Mouse (Mus musculus) fibroblast of lung, adult 2 months (primary cell): ENCODE results near the gene Dpyd.

Experiments
- DNase-seq: peaks from one replicate; pipeline ENCODE4 v3.0.0-alpha.2; 2011; ENCODE audit warnings: low read depth

Dpyd gene

GRCm38 (mm10) chr3:119361555-119362385 is 799.8 kb downstream of the Dpyd start:
- no peak for DNase-seq

DNA sequence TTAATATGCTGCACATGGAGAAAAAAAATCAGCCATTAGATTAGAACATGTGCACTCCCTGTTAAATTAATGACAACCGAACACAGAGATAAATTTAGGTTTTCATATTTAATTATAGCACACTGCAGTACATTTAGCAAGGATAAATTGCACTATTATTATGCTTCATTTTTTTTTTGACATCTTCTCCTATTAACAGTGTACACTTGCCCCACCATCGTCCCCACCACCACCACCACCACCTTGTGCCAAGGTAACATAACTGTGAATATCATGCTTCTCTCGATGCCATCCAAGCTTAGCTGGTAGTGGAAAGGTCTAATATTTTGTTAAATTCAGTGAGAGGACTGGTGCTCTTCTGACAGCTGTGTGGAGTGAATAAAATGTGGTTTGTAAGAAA is 800.5 kb downstream of the Dpyd start:
- no peak for DNase-seq

DNA sequence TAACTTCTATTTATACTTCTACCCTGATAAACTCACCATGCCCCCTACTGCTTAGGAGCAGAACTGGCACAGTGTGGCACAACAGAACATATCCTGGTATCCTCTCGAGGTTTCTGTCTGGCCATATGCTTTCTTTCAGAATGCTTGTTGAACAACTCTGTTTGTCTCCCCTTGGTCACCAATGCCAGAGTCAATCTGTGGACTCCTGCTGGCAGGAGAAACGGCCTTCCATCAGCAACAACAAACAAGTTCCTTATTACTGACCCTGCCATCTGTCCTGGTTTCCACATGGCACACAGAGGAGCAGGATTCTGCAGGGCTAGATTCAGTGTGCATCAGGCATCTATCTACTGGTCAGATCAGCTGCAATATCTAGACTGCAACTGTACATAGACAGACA is 807.0 kb downstream of the Dpyd start:
- DNase-seq: no peak

- DNase-seq: no peak
Measured at GRCm38 (mm10) chr3:119381119-119381518, 819.2 kb downstream of the Dpyd start.

DNA sequence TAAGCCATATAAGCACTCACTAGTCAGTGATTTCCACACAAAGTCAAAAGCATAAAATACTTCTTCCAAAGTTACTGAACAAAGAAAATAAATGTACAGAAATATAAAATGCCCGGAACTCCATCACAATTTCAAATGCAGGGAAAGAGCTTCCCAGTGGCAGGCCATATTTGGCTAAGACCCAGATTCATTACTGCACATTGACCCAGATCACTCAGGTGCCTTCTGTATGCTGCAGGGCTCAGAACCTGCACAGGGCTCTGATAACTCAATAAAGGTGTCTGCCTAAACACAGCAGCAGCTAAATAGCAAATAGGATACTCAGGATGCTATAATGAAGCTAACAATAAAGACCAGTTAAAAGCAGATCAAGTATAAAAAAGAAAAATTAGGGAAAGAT is 820.5 kb downstream of the Dpyd start:
- DNase-seq: no peak

- no peak for DNase-seq
Measured at GRCm38 (mm10) chr3:119387332-119388105, 825.6 kb downstream of the Dpyd start.

- DNase-seq: no peak
Measured at GRCm38 (mm10) chr3:119397205-119397604, 835.3 kb downstream of the Dpyd start.

- no peak for DNase-seq
Measured at GRCm38 (mm10) chr3:119402836-119403728, 841.2 kb downstream of the Dpyd start.

DNA sequence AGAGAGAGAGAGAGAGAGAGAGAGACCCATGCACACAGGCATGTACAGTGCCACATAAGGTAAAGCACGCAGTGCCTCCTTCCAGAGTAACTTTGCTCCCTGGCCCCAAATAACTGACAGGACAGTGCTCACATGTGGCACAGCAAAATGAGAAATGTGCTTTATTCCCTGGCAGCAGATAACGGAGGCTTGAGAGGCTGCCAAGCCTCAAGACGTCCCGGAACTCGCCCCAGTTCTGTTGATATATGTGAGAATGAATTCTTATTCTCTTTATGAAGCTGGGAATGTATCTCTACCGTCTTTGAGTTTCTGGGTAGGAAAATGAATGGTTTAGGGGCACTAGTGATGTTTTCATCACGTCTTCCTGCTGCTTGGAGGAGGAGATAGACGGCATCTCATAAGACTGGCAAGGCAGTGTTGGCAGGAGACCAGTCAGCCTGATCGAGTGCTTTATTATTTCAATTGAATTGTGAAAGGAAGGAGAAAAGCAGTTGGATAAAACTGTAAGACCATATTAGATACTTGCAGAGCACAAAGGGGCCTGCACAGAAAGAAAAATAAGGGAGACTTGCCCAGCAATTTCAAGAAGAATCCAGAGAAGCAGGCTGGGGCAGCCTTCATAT is 857.3 kb downstream of the Dpyd start:
- no peak for DNase-seq

DNA sequence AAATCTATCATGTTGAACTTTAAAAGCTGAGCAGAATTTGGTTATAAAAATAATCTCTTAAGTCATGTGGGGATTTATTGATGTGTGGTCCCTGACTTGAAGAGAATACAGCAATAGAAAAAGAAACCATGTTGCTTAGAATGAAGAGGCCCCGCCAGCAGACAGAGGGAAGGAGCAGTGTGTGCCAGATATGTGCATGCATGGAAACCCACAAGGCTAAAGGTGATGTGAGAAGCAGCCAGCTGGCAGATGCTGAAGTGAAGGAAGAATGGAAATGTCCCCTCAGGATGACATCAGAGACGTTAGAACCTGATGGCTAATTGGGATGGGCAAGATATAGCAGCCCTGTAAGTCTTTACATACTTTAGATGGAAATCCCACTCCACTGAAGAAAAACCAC is 857.8 kb downstream of the Dpyd start:
- no peak for DNase-seq

- no peak for DNase-seq
Measured at GRCm38 (mm10) chr3:119431339-119431738, 869.4 kb downstream of the Dpyd start.

DNA sequence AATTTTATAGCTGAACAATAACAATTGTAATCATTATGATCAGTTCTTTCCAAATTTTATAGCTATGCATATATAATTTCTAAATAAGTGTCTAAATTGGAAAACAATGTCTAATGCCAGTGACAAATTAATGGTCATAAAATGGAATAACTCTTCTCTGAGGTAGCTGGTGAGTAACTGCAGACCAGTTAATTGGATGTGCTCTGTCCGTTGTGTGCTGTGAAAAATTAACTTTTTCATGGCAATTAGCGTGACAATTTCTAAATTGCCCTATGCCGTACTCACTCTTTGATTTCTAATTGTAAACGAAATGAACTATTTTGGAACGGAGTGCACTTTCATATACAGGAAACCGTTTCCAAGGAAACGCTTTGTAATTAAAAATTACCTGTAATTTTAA is 869.8 kb downstream of the Dpyd start:
- no peak for DNase-seq

DNA sequence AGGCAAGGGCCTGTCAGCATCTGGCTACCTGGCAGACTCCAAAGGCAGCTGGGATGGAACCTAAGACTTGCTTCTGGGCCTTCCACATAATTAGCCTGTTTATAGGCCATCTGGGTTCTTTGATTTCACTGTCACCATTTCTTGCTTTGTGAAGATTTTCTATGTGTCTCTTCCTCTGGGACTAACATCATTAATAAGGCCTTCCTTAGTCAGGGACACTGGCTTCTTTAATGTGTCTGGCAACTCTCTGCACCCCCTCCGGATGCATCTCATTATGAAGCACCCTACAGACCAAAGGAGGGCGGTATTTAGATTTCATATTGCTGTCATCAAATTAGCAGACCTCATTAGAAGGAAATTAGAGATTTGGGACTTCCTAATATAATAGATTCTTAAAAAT is 885.6 kb downstream of the Dpyd start:
- DNase-seq: no peak

- DNase-seq: no peak
Measured at GRCm38 (mm10) chr3:119464073-119464472, 902.1 kb downstream of the Dpyd start.

- no peak for DNase-seq
Measured at GRCm38 (mm10) chr3:119464479-119464878, 902.5 kb downstream of the Dpyd start.

GRCm38 (mm10) chr3:119467723-119468122 is 905.8 kb downstream of the Dpyd start:
- DNase-seq: peak; percentile 3
